8 mouse cellular contexts compared by ENCODE assay signal in genomic region chrX:151802956-151803776, GRCm38 (mm10). TPM values are rescaled to one million over a fixed set of nuclear protein-coding genes. Genes with fewer than 3 reads are reported as not detected.
DNase-seq lines count a peak whose midpoint lies in the region; ATAC-seq and TF ChIP-seq lines count a peak whose summit lies in the region.

No protein-coding gene starts in this region.

- no peak for TF ChIP-seq CTCF in bone marrow macrophage, adult 2 months (IDR thresholded peaks at IDR 0.05; ENCODE audit: low read depth, low read length)
- no peak for TF ChIP-seq CTCF in embryonic fibroblast, embryonic 13.5 days (IDR thresholded peaks at IDR 0.05; ENCODE audit: borderline replicate concordance, insufficient read depth, low read length)

- 27% methylated on average over 77 of the region's 77 CpGs for WGBS in kidney, embryonic 14.5 days
- 30% methylated on average over 76 of the region's 77 CpGs for WGBS in limb, embryonic 15.5 days

- H3K9me3 ChIP-seq in kidney, embryonic 14.5 days (ENCODE audit: control insufficient read depth, low read length), result no peaks in the 10 kb centered on the region
- no peaks in the 10 kb centered on the region for H3K9me3 ChIP-seq in limb, embryonic 15.5 days

- H3K4me3 ChIP-seq in bone marrow macrophage, adult 2 months (ENCODE audit: insufficient read depth, low read length), result peak overlapping the region; percentile 86
- H3K4me3 ChIP-seq in embryonic fibroblast, embryonic 13.5 days (ENCODE audit: insufficient read depth, low read length), result peak overlapping the region; percentile 82
- peak overlapping the region; percentile 52 for H3K4me3 ChIP-seq in kidney, embryonic 14.5 days (ENCODE audit: low read length)
- peak overlapping the region; percentile 55 for H3K4me3 ChIP-seq in limb, embryonic 15.5 days

- ATAC-seq in kidney, embryonic 14.5 days (ENCODE audit: low FRiP score, low TSS enrichment), result peak; percentile 88
- peak; percentile 91 for ATAC-seq in limb, embryonic 15.5 days (ENCODE audit: insufficient number of reproducible peaks, low FRiP score, low TSS enrichment, low read depth)

- DNase-seq in A20 (ENCODE audit: low read depth, low spot score), result peak; percentile 95
- DNase-seq in heart, adult 9 months (ENCODE audit: low spot score in 2 of 2), result peak; percentile 94 to 96
- DNase-seq in monocyte, adult 2 months (ENCODE audit: low read depth in 1 of 2, low spot score in 2 of 2), result peak; percentile 86 to 91
- DNase-seq in spleen, postnatal 36 days (ENCODE audit: low spot score in 2 of 2), result peak; percentile 92 to 95

- H3K9ac ChIP-seq in kidney, embryonic 14.5 days (ENCODE audit: low read depth, low read length), result peak overlapping the region; percentile 71
- H3K9ac ChIP-seq in limb, embryonic 15.5 days, result peak overlapping the region; percentile 51

- no peak for TF ChIP-seq POLR2A in bone marrow macrophage, adult 2 months (IDR thresholded peaks at IDR 0.05; ENCODE audit: borderline replicate concordance, low read depth, low read length)
- TF ChIP-seq POLR2A in embryonic fibroblast, embryonic 13.5 days (IDR thresholded peaks at IDR 0.05; ENCODE audit: low read depth, low read length), result peak; percentile 78

- H3K27ac ChIP-seq in bone marrow macrophage, adult 2 months (ENCODE audit: insufficient read depth, low read depth, low read length), result peak overlapping the region; percentile 89
- H3K27ac ChIP-seq in embryonic fibroblast, embryonic 13.5 days (ENCODE audit: insufficient read depth, low read length), result peak overlapping the region; percentile 95
- H3K27ac ChIP-seq in kidney, embryonic 14.5 days (ENCODE audit: low read depth, low read length), result peak overlapping the region; percentile 92
- H3K27ac ChIP-seq in limb, embryonic 15.5 days, result peak overlapping the region; percentile 93

- H3K36me3 ChIP-seq in kidney, embryonic 14.5 days (ENCODE audit: control insufficient read depth, insufficient read depth, low read length), result no peaks in the 10 kb centered on the region; the same call in 1 of the 2 replicates
- H3K36me3 ChIP-seq in limb, embryonic 15.5 days, result no peaks in the 10 kb centered on the region

- H3K27me3 ChIP-seq in kidney, embryonic 14.5 days (ENCODE audit: control insufficient read depth, insufficient read depth, low read length), result no peaks in the 10 kb centered on the region
- 0 out of 2 replicates have a peak, but pooled peaks cover 2% of the 10 kb centered on the region for H3K27me3 ChIP-seq in limb, embryonic 15.5 days

- peak overlapping the region; percentile 51 for H3K4me2 ChIP-seq in kidney, embryonic 14.5 days (replicated peaks; ENCODE audit: low read depth, low read length)
- H3K4me2 ChIP-seq in limb, embryonic 15.5 days, result peak overlapping the region; percentile 49

- H3K4me1 ChIP-seq in bone marrow macrophage, adult 2 months (ENCODE audit: control insufficient read depth, insufficient read depth, low read length), result peaks cover 2% of the 10 kb centered on the region; the same call in 1 of the 2 replicates
- no peaks in the 10 kb centered on the region for H3K4me1 ChIP-seq in embryonic fibroblast, embryonic 13.5 days (ENCODE audit: control insufficient read depth, insufficient read depth, low read length)
- H3K4me1 ChIP-seq in kidney, embryonic 14.5 days (ENCODE audit: control insufficient read depth, insufficient read depth, low read length), result no peaks in the 10 kb centered on the region
- no peaks in the 10 kb centered on the region for H3K4me1 ChIP-seq in limb, embryonic 15.5 days

RNA-seq across cellular contexts. Expression of gene Huwe1, which starts 2.6 kb away (rescaled TPM):
- polyA plus RNA-seq in bone marrow macrophage, adult 2 months (2012; ENCODE audit: insufficient read depth, insufficient read length, missing spikeins), result 69.1 and 79.1 TPM in 2 replicates
- polyA plus RNA-seq in embryonic fibroblast, embryonic 13.5 days (2011; ENCODE audit: insufficient read length, low read depth, missing spikeins), result 180 and 192 TPM in 2 replicates
- polyA plus RNA-seq in kidney, embryonic 14.5 days (2014; fragmentation: Nextera tagmentation; extraction: Ambion mirVana), result 85.8 and 96.4 TPM in 2 replicates
- 38.8 and 42.2 TPM in 2 replicates for polyA plus RNA-seq in limb, embryonic 15.5 days (2015; fragmentation: Nextera tagmentation; extraction: Ambion mirVana)

Comparison
In these comparisons a context has a peak if more than half of its experiments do, and no peak if none do; other contexts are left out.
1. Peak in every context shown above with its lines: DNase-seq, ATAC-seq, H3K4me3 ChIP-seq and H3K27ac ChIP-seq.